Mouse (Mus musculus): ENCODE measurements around the gene Lrrc32. TPM values are rescaled to one million over a fixed set of nuclear protein-coding genes. Genes with fewer than 3 reads are reported as not detected.

Gene Lrrc32
- polyA plus RNA-seq, 1 experiment from 2014 or later, result 5.7 TPM

DNA sequence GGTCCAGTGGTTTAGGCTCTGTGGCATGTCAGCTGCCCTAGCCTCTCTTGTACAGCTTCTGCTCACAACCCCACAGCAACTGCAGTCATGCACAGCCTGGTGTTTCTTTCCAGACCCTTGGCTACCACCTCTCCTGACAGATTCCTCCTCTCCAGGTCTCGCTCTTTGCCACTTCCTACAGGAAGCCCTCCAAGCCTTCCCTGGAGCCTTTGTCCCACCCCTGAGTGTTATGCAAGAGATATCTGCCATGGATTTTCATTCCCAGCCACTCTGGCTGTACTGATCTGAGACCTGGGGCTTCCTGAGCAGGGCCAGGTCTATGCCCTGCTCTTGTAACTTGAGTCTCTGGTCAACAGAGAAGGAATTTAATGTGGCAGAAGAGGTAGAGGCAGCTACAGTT is 8.6 kb upstream of the Lrrc32 start:
- Histone ChIP-seq H3K4me1 (no peaks in the 10 kb centered on the region), H3K9ac (no peak overlapping the region; the same call in 1 of the 2 replicates), H3K4me3 (no peak overlapping the region), H3K27ac (no peak overlapping the region), H3K4me2 (replicated peaks) (no peak overlapping the region), H3K9me3 (no peaks in the 10 kb centered on the region), H3K36me3 (no peaks in the 10 kb centered on the region), H3K27me3 (replicated peaks) (no peaks in the 10 kb centered on the region)
- ATAC-seq (ENCODE audit: low FRiP score, low read depth), result no peak
- WGBS, result 93% methylated on average over 1 of the region's 1 CpGs

DNA sequence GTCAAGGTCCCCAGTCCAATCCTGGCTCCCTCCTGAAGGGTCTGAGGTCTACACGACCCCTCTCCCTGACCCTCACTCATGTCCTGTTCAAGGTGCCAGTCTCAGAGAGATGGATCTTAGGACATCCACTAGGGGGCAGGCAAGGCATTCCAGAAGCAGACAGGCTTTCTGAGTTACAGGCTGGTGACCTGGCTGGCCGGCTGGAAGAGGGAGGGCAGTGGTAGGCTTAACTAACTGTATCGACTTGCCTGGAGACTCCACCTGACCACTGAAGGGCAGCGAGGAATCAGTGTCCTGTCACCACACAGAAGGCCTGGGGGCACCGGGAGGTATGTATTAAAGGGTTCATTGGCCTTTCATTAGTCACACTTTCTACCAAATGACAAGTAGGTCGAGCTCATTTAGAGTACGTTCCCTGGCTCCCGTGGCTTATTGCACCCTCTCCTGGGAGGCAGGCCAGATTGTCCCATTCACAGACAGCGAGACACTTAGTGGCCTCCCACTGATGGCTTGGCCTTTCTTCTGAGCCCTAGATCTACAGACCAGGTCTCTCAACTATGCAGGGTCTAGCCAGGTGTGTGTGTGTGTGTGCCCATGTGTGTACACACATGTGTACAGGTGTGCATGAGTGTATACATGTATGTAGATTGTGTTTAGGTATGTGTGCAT is 7.9 kb upstream of the Lrrc32 start:
- H3K4me1 ChIP-seq, result peaks cover 2% of the 10 kb centered on the region; the same call in 1 of the 2 replicates
- 5% methylated on average over 9 of the region's 9 CpGs for WGBS
- peak; percentile 54 for ATAC-seq (ENCODE audit: low FRiP score, low read depth)
- H3K4me3 ChIP-seq, result no peak overlapping the region
- no peak overlapping the region for H3K9ac ChIP-seq
- H3K27ac ChIP-seq, result no peak overlapping the region
- no peak overlapping the region for H3K4me2 ChIP-seq (replicated peaks)
- no peaks in the 10 kb centered on the region for H3K36me3 ChIP-seq
- H3K27me3 ChIP-seq (replicated peaks), result no peaks in the 10 kb centered on the region
- H3K9me3 ChIP-seq, result no peaks in the 10 kb centered on the region

DNA sequence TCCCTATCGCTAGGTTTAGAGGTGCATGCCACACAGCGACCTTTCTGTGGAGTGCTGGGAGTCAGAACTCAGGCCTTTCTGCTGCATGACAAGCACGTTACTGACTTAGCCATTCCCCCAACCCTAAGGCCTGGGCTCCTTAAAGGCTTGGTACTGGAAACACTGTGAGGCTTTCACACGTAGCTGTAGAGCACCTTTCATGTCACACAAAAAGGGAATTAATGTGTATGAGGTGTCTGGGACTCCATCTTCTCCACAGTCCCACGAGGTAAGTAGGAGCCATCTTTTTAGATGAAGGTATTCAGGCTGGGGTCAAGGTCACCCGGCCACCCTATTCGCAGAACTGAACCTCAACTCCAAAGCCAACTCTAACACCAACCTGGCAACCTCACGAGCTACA is 7.2 kb upstream of the Lrrc32 start:
- no peak overlapping the region for H3K9ac ChIP-seq
- no peaks in the 10 kb centered on the region for H3K27me3 ChIP-seq (replicated peaks)
- H3K9me3 ChIP-seq, result no peaks in the 10 kb centered on the region
- ATAC-seq (ENCODE audit: low FRiP score, low read depth), result no peak
- H3K36me3 ChIP-seq, result no peaks in the 10 kb centered on the region
- 89% methylated on average over 8 of the region's 8 CpGs for WGBS
- H3K4me3 ChIP-seq, result no peak overlapping the region
- H3K4me1 ChIP-seq, result peaks cover 6% of the 10 kb centered on the region
- H3K27ac ChIP-seq, result no peak overlapping the region
- H3K4me2 ChIP-seq (replicated peaks), result no peak overlapping the region

DNA sequence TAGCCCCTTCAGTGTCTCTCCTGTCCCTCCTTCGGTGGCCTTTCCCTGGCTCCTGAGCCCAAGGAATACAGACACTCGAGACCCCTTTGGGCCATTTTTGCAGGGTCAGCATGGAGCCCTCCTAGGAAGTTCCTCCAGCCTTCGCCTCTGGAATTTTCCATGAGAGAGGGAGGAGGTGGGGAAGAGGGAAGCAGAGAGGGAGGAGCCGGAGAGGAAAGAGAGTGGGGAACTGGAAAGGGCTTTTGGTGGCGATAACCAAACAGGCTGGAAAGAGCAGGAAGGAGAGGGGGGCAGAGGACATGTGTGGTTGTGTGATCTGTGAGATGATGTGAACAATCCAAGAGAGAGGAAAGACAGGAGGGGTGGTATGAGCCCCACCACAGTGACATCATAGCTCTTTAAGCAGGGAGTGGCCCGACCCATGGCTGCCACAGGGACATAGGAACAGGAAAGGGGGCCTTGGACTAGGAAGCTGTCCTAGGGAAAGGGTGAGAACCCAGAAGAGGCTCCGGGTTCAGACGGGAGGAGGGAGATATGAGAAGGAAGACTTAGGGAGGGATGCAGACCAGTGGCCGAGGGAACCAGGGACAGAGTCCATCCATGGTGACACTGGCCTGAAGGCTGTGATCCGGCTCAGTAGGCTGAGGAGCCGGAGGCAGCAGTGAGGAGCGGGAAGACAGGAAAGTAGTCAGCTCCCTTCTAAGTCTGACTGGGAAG is 6.4 kb upstream of the Lrrc32 start:
- Histone ChIP-seq H3K27me3 (replicated peaks) (no peaks in the 10 kb centered on the region), H3K27ac (no peak overlapping the region), H3K4me2 (replicated peaks) (no peak overlapping the region), H3K4me3 (no peak overlapping the region), H3K36me3 (no peaks in the 10 kb centered on the region), H3K4me1 (peaks cover 6% of the 10 kb centered on the region), H3K9ac (no peak overlapping the region), H3K9me3 (no peaks in the 10 kb centered on the region)
- 67% methylated on average over 12 of the region's 12 CpGs for WGBS
- ATAC-seq (ENCODE audit: low FRiP score, low read depth), result no peak

DNA sequence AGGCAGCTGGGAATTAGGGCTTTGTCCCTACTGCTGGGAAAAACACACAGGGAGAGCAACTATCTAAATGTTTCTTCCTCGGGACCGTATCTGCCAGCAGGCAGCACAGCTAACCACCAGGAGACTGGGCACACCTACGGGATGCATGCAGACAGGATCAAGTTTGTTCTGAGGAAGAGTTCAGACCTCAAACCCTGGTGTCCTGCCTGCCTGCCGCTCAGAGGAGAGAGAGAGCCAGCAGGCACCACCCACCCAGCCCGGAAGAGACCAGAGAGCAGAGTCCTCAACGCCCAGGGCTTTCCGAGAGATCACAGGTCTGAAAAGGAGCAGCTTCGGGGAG is 5.8 kb upstream of the Lrrc32 start:
- Histone ChIP-seq H3K9me3 (no peaks in the 10 kb centered on the region), H3K27ac (no peak overlapping the region), H3K4me2 (replicated peaks) (no peak overlapping the region), H3K4me1 (peaks cover 6% of the 10 kb centered on the region), H3K36me3 (no peaks in the 10 kb centered on the region), H3K4me3 (no peak overlapping the region), H3K9ac (no peak overlapping the region), H3K27me3 (replicated peaks) (no peaks in the 10 kb centered on the region)
- 28% methylated on average over 8 of the region's 8 CpGs for WGBS
- ATAC-seq (ENCODE audit: low FRiP score, low read depth), result no peak

DNA sequence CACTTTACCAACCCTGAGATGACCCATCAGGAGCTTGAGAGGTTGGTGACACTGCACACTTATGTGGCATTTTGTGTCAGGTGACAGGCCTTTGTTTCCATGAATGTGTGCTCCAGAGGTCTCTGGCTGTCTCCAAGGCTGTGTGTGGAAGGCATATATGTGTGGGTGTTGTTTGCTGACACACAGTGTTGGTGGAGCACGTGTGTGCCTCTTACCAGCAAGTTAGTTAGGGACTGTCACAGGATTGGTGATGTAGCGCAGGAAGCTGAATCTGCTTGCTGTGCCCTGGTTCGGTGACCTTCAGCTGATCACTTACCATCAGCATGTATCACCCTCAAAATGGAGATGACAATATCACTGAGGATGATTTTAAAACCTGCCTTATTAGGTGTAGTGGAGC is 4.2 kb upstream of the Lrrc32 start:
- peaks cover 12% of the 10 kb centered on the region for H3K4me1 ChIP-seq
- H3K4me3 ChIP-seq, result no peak overlapping the region
- no peak for ATAC-seq (ENCODE audit: low FRiP score, low read depth)
- no peaks in the 10 kb centered on the region for H3K36me3 ChIP-seq
- no peaks in the 10 kb centered on the region for H3K9me3 ChIP-seq
- H3K9ac ChIP-seq, result no peak overlapping the region
- H3K4me2 ChIP-seq (replicated peaks), result no peak overlapping the region
- H3K27ac ChIP-seq, result no peak overlapping the region
- WGBS, result 90% methylated on average over 3 of the region's 3 CpGs
- no peaks in the 10 kb centered on the region; the same call in 1 of the 2 replicates for H3K27me3 ChIP-seq (replicated peaks)

DNA sequence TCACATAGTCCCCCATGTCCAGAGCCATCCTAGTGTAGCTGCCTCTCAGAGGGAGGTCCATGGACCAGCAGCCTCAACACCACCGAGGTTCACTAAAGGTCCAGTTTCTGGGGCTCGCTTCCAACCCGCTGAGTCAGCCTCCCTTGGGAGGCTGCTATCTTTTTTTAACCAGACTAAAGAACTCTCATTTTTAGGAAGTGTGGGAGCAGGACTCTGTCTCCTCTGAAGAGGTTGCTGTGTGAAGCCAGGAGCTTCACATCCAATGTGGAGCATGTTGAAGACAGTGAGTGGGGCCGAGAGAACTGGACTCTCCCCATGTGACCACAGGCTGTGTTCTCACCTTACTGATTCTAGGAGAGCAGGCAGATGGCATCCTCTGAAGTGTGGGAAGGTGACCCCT is 3.6 kb upstream of the Lrrc32 start:
- no peak overlapping the region for H3K4me3 ChIP-seq
- H3K9me3 ChIP-seq, result no peaks in the 10 kb centered on the region
- H3K9ac ChIP-seq, result no peak overlapping the region
- ATAC-seq (ENCODE audit: low FRiP score, low read depth), result no peak
- no peaks in the 10 kb centered on the region for H3K36me3 ChIP-seq
- no peak overlapping the region for H3K4me2 ChIP-seq (replicated peaks)
- H3K4me1 ChIP-seq, result peaks cover 12% of the 10 kb centered on the region
- no peak overlapping the region for H3K27ac ChIP-seq
- WGBS, result 83% methylated on average over 4 of the region's 4 CpGs
- no peaks in the 10 kb centered on the region; the same call in 1 of the 2 replicates for H3K27me3 ChIP-seq (replicated peaks)

DNA sequence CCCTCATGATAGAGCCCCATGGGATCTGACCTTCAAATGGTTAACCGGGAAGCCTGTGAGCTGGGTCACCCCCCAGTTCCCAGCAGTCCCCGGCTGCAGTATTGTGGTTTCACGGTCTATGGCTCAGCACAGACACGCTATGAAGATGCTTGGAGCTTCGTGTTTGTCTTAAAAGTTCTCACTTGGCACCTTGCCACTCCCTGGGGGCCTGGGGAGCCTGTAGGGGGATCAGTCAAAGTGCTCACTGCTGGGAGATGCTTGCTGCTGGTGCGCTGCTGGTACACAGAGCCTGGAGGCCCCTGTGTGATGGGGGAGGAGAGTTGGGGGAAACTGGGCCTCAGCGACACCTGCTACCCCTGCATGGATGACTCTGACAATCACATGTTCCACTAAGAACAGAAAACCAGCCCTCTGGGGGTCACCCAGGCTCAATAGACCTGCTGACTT is 2.6 kb upstream of the Lrrc32 start:
- no peaks in the 10 kb centered on the region for H3K36me3 ChIP-seq
- no peaks in the 10 kb centered on the region for H3K9me3 ChIP-seq
- peaks cover 5% of the 10 kb centered on the region; the same call in 1 of the 2 replicates for H3K27me3 ChIP-seq (replicated peaks)
- no peak overlapping the region for H3K9ac ChIP-seq
- 69% methylated on average over 7 of the region's 7 CpGs for WGBS
- H3K27ac ChIP-seq, result no peak overlapping the region
- no peak overlapping the region for H3K4me3 ChIP-seq
- no peak for ATAC-seq (ENCODE audit: low FRiP score, low read depth)
- H3K4me2 ChIP-seq (replicated peaks), result no peak overlapping the region
- peaks cover 12% of the 10 kb centered on the region for H3K4me1 ChIP-seq

DNA sequence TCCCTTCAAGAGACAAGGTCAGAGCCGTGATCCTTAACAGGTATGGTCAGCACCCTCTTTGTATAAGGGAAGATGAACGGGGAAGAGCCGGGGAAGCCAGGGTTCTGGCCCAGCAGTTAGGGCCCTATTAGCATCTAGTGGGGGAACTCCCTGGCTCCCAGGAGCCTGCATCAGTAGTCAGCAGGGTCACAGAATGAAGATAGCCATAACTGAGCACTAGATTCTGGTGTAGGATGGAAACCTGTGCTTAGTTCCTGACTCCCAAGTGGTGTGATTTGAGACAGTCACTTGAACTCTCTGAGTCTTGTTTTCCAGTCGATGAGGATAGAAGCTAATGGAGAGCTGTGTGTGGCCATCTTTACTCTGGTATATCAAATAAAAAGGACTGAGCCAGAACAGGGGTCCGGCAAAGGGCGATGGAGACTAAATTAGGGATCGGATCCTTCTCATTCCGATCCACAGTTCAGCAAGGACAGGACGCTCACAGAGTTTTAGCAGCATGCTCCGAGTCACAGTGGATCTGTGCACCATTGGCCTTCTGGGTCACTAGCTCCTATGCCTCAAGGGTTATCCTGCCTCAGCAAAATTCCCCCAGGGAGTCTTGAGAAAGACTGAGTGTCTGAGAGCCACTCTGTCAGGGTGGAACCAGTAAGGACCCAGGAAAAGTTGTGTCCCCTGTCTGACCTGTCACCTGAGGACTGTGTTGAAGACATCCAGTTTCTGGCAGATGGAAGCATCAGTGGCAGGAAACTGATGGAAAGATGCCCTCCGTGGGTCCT is 1.7 kb upstream of the Lrrc32 start:
- ATAC-seq (ENCODE audit: low FRiP score, low read depth), result no peak
- no peak overlapping the region for H3K27ac ChIP-seq
- no peak overlapping the region for H3K4me2 ChIP-seq (replicated peaks)
- H3K9me3 ChIP-seq, result no peaks in the 10 kb centered on the region
- 89% methylated on average over 11 of the region's 11 CpGs for WGBS
- no peak overlapping the region for H3K4me3 ChIP-seq
- no peaks in the 10 kb centered on the region for H3K36me3 ChIP-seq
- peaks cover 5% of the 10 kb centered on the region; the same call in 1 of the 2 replicates for H3K27me3 ChIP-seq (replicated peaks)
- H3K9ac ChIP-seq, result no peak overlapping the region
- peaks cover 12% of the 10 kb centered on the region for H3K4me1 ChIP-seq

DNA sequence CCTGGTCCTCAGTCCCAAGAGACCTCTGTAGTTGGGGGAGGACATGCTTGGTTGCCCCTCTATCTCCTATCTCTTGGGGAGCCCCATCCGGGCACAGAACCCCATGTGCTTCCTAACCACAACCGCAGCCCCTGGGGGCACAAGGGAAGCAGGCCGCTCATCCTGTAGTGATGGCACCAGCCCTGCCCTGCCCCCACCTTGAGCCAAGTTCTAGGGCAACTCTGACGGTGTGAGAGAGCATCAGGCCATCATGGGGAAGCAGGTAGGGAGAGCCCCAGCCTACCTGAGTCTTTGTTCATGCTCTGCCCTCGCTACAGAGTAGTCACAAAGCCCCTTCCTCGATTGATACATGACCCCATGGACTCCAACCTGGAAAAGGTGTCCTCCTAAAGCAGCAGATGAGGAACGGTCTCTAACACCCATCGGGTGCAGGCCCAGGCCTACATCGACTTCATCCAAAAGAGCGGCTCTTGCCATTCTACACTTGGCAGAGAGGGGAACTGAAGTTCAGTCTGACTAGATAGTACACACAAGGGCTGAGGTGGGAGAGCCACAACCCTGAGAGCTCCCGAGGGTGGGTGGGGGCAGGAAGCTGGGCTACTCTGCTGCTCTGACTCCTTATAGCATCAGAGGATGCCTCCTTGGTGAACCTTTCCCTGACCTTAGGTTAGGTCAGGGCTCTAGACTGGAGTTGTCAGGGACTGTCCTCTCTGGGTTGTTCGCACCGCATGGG is 519 bp upstream of the Lrrc32 start:
- no peak for ATAC-seq (ENCODE audit: low FRiP score, low read depth)

DNA sequence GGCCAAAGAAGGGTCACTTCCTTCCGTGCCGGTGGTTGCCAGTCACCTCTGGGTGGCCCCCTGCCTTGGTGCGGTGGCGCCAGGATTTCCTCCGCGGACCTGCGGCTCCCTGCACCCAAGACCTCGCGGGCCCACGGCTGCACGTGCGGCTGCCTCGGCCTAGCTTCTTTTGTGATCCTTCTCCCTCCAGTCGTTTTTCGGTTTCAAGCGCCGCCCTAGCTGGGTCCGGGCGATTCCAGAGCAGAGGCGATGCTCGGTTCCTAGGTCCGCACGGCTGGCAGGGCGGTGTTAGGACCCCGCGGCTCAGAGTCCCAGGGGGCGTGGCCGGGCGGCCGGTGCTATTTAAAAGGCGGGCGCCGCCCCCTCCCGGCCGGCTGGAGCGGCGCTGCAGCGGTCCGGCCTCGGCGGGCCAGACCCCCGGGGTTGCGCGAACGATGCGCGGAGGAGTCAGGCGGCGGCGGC is 571 bp downstream of the Lrrc32 start:
- WGBS, result under 1% methylated on average over 50 of the region's 50 CpGs
- Histone ChIP-seq H3K4me3 (peak overlapping the region; percentile 47), H3K9me3 (no peaks in the 10 kb centered on the region), H3K4me2 (replicated peaks) (peak overlapping the region; percentile 73), H3K9ac (peak overlapping the region; percentile 53), H3K27me3 (replicated peaks) (peaks cover 5% of the 10 kb centered on the region; the same call in 1 of the 2 replicates), H3K27ac (no peak overlapping the region), H3K36me3 (no peaks in the 10 kb centered on the region), H3K4me1 (peaks cover 12% of the 10 kb centered on the region)
- peak; percentile 84 for ATAC-seq (ENCODE audit: low FRiP score, low read depth)

More for the DNA sequence above, 519 bp upstream of the Lrrc32 start:
- no peak overlapping the region for H3K27ac ChIP-seq
- peak overlapping the region; percentile 73 for H3K4me2 ChIP-seq (replicated peaks)
- H3K9me3 ChIP-seq, result no peaks in the 10 kb centered on the region
- no peaks in the 10 kb centered on the region for H3K36me3 ChIP-seq
- 90% methylated on average over 13 of the region's 13 CpGs for WGBS
- H3K9ac ChIP-seq, result no peak overlapping the region
- peaks cover 5% of the 10 kb centered on the region; the same call in 1 of the 2 replicates for H3K27me3 ChIP-seq (replicated peaks)
- no peak overlapping the region for H3K4me3 ChIP-seq
- peaks cover 12% of the 10 kb centered on the region for H3K4me1 ChIP-seq
